Mouse (Mus musculus) c-Kit-positive CD71-negative TER-119-negative erythroid progenitor cells, embryonic 14.5 days (primary cell): ENCODE results near the gene Plcg2.
A peak's percentile ranks its signal among the peaks of the same experiment; 100 is the strongest.

Source experiments
- DNase-seq: peaks from one replicate; pipeline ENCODE4 v3.0.0-alpha.2; 2013; ENCODE audit warnings: low read depth

Plcg2 gene

DNA sequence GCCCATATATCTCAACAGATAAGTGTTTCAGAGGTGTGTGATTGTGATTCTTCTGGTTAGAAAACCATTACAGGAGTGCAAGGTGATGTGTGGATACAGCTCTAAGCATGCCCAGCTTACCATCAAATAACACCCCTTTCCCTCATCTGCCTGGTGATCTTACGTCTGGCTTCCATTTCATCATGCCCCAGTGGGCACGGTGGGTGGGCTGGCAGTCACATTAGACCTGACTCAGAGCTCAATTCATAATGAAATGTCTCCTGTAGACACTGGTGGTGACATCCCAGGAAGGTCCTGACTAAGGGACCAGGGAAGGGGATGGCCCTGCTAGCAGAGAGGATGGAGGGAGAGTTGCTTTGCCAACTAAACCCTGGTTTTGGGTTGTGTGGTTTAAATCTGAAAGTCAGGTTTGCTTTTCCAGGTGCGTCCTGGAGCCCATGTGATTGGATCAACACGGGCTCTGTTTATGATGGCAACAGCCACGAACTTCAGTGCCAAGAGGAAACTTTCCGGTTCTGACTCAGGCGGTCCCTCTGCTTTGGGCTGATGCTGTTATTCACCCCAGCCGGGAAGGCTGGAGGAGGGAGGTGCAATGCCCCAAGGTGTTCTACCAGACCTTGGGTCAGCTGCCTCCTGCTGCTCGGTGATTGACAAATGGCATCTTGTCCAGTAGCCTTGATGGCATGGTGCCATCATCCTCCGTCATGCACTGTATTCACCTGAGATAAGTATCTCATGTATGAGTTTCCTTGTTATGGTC lies 9.7 kb upstream of the Plcg2 start:
- DNase-seq, result no peak

DNA sequence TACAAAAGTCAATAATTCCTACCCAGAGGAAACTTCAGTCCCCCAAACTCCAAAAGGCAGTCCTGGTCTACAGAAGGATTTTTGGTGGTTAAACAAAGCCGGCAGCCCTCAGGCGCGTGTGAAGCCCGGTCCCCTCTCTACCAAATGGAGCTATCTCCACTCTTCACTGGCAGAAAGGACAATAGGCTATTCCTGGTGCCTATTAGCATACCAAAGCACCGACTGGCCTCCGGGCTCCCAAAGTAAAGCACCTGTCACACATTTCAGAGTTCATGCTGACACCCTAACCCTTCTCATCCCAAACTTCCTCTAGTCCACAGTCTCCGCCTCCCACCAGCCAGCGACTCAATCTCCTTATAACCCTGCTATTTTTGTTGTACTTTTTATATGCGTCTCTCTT lies 4.5 kb upstream of the Plcg2 start:
- DNase-seq, result no peak

DNA sequence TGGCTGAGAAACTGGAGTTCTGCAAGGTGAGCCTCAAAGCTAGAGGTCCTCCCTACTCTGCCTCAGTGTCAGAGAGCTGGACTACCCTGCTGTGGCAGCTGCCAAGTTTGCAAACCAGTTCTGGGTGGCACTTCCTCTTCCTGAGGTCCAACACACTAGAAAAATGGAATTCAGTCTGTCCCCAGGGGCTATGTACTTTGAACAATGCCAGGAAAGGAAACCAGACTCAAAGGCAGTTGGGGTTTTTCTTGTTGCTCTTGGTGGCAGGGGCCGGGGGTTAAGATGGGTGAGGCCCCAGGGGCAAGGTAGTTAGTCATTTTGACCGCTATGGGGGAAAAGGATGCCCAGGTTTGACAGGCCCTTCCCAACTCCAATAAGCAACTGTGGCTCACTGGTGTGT lies 3.2 kb upstream of the Plcg2 start:
- DNase-seq, result no peak

DNA sequence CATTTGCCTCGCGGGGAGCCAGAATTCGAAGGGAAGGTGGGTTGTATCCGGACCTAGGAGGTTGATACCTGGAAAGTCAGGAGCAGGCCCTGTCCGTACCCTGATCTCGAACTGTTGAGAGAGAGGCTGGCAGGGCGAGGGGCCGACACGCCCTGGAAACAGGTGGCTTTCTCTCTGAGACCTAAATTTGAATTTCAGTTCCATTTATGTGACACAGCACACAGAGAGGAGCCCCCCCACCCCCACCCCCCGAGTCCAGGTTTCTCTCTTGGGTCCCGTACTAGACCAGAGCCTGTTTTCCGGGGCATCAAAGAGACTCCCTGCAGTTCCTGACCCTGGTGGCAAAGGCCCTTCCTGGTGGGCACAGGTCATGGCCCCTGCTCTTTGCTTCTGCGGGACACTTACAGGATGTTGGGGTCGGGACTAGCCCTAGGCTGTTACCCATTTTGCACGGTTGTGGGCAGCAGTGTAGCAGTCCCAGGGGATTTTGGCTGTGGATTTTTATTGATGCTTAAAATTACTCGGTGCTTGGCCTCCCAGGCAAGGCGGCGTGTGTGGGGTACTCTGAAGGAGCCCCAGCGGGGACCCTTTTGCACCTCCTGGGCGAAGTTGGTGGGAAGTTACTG lies 937 bp downstream of the Plcg2 start:
- no peak for DNase-seq

DNA sequence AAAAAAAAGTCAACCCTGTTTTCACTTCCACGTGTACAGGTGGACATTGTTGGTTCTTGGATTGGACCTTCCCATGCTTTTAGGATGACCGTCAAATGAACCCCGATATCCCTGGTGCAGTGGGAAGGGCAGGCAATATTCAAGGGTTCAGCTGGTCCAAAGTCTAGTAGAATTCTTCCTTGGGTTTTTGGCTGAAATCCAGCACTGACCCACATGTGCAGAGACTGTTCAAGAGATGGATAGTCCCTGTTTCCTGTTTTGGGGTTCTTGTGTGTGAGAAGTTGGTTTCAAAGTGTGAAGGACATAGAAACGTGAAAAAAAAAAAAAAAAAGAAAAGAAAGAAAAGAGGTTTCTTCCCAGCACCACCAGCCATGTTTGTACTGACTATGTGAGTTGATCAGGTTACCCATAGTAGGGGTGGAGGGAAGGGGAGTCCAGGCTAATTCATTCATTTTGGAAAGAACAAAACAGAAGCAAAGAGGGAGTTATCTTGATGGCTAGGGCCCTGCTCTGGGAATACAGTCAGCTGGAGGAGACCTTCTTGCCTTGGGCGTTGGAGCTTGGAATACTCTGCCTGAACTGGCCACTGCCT lies 2.2 kb downstream of the Plcg2 start:
- DNase-seq, result no peak

DNA sequence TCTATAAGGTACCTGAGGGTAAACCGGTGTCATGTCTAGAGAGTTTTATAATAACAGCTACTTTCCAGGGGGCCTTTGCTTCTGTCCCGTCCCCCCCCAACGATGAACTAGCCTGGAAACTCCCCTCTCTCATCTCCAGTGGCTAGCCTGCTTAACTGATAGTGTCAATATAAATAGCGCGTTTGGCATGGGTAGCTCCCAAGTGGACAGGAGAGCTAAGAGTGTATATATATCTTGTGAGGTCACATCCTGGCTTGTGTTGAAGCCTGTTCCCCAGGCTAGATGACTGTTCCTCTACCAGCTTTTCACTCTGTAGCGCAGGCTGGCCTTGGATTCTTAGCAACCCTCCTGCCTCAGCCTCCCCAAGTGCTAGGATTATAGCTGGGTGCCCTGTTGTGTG lies 3.2 kb downstream of the Plcg2 start:
- no peak for DNase-seq

DNA sequence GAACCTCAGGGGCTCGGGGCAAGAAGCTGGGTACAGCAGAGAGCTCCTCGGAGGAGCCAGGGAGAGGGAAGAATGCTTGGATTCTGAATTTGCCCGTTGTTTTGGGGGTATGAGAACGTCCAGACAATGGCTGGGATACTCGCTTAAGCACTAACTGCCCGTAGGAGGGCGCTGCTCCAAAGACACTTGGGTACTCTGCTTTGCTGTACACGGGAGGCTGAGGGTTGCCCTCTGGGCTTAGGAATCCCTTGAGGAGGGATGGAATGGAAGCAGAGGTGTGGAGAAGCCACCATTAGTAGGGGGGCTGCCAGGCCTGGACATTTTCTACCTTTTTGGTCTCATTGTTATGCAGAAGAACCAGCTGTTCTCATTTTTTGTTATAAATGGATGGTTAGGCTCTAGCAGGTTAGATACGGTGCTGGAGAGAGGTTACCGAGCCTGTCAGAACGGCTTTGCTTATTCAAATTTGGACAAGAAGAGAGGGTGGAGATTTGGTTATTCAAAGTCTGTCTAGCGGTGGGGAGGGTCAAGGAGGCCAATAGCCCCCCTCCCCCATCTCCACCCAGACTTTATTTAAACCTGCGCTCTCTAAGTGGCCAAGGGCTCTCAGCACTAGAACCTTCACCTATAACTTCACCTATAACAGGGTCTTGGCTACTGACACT lies 5.4 kb downstream of the Plcg2 start:
- no peak for DNase-seq

DNA sequence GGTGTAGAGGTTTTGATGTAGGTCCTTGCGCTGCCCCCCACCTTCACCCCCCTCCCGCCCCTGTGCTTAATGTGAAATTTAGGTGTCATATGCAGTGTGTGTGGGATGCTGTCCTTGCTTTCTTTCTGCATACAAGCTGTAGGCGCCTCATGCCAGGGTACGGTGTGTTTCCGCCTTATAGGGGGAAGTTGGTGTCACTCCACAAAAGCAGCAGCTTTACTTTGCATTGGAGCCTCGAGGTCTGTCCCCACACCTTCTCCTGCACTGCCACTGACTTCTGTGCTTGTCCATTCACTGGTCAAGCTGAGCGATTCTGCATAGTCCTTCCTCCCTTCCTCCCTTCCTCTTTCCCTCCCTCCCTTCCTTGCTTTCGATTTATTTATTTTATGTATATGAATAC lies 9.6 kb downstream of the Plcg2 start:
- DNase-seq, result no peak

DNA sequence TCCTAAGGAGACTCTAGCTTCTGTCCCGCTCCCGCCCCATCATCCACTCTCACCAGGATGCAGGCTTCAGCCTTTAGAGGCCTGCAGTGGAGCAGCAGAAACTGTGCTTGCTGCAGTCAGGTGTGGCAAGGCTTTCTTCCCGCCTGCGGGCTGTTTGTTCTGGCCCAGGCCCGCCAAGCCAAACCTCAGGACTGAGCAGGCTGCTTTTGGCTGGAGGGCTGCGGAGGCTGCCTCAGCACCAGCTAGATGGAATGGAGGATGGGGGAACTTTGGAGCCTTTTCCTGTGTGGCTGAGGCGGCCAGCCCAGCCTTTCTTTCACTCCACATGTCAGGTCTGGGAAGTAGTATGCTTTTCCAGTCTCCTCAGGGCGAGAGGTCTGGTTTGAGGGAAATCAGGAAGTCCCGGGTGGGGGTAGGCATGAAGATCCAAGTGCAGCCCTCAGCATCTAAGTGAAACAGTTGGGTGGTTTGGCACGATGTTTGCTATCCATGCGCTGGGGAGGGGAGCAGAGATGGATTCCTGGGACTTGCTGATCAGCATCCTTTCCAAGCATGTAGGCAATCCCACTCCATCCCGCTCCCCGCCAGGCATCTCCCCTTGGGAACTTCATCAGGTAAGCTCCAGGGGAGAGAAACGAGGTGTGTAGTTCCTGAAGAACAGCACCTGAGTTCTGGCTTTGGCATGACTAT lies 18.9 kb downstream of the Plcg2 start:
- no peak for DNase-seq

DNA sequence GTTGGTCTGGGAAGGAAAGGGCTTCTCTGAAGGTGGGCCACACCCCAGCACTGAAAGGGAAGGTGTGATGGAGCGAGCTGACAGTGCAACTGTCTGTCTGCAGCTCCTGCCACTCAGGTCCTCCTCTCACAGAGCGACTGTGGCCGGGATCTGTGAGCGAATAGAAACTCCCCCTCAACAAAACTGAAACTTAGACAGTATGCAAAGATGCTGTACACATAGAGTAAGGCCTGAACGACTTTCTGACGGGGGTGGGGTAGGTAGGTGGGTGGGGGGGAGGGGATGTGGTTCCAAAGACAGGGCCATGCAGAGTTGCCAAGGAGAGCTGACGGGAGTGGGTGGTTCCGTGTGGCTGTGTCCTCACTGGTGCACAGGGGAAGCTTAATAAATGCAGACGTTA lies 19.8 kb downstream of the Plcg2 start:
- DNase-seq, result no peak

DNA sequence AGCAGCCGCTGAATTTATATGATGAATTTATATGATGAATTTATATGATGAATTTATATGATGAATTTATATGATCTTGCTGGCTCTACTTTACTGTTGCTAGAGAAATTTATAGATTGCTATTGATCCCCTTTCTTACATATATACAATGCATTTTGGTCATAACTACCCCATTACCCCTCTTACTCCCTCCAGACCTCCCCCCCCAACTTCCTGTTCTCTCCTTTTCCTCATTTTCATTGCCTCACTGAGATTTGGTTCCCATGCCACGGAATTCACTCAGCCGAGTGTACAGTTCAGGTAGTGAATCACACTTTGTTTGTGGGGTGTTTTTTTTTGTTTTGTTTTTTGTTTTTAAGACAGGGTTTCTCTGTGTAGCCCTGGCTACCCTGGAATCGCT lies 20.8 kb downstream of the Plcg2 start:
- DNase-seq, result no peak

DNA sequence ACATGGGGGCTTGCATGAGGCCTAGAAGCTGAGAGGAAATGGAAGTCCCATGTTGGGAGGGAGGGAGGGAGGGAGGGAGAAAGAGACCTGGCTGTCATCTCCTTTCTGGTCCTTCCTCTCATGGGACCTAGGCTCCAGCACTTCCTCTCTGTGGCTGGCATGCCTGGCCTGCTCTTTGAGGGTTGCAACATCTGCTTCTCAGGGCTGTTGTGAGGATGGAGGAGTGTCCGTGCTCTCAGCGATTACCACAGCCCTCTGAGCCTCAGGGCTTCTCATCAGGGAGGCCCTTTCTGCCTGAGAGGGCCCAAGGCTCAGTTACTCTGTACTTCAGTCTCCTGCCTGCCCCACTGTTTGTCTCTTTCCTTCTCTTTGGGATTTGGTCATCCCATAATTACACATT lies 28.1 kb downstream of the Plcg2 start:
- DNase-seq, result no peak

DNA sequence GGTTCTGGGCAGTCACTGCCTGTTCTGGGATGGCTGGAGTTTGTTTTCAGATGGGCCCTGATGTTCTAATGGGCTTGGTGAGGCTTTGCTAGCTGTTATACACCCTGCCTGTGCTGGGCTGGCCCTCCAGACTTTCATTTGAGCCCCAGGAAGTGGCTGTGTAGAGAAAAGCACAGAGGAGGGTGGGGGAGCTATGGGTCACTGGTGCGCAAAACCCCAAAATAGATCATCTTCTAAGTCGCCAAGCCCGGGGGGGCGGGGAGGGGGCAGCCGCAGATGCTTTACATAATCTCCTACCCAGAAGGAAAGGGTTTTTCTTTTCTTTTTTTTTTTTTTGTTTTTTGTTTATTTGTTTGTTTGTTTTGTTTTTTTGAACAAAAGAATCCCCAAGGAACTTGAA lies 29.9 kb downstream of the Plcg2 start:
- no peak for DNase-seq

DNA sequence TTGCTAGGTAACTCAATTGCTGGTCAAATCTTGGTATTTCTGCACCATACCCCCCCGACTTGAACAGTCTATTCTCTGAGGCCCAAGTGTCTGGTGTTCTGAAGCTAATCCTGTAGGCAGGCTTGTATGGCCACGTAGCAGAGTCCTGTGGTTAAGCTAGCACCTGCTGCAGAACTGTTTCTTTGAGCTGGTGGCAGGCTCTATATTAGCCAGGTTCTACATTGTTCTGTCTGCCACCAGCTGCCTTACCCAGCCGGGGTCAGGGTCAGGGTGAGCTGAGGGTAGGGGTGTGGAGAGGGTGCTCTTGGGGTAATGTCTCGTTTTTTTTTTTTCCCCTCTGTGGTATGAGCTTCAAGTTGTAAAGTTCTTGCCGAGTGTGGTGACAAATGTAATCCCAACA lies 31.1 kb downstream of the Plcg2 start:
- DNase-seq, result no peak

DNA sequence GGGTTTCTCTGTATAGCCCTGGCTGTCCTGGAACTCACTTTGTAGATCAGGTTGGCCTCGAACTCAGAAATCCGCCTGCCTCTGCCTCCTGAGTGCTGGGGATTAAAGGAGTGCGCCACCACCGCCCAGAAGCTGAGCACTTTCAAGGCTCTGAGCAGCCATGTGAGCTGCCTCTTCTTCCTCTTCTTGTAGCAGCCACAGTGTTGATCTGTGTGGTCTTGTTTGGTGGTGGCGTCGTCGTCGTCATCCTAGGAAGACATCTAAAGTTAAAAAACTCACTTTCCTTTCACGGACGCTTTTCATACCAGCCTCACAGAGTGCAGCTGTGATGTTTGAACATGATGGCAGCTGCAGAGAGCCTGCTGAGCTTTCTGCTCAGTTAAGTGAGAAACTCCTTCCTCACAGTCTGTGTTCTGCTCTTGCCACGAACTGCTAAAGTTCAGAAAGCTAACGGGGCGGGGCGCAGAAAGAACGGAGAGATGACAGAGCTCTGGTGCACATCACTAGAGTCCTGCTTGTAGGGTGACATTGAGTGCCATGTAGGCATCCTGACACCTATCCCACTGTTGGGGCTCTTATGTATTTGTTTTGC lies 34.4 kb downstream of the Plcg2 start:
- no peak for DNase-seq

DNA sequence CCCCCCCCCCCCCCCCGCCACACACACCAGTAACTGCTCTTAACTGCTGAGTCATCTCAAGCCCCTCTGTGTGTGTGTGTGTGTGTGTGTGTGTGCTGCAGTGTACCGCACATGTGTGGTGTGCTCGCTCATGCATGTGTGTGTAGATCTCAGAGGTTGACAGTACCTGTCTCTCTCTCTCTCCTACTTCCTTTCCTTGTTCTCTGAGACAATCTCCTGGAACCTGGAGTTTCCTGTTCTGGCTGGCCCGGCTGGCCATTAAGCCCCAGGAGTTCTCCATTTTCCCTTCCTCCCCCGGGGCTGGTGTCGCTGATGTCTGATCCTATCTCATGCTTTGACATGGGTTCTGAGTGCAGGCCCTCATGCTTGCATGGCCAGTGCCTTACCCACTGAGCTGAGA lies 38.8 kb downstream of the Plcg2 start:
- DNase-seq, result no peak

DNA sequence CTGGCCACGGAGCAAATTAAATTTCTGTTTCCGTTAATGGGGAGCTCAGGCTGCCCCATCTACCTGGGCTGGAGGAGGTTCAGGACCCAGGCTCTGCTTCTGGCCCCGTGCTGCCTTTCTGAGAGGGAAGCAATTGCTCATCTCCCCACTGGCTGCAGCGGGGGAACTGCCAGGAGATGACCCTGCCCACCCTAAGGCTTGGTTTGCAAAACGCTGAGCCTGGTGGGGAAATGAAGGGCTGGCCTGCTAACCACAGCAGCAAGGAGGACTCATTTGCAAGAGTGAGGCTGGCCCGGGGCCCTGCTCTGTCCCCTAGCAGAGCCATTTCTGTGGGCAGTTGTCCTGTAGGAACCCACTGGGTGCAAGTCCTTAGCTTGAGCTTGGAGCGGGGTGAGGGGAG lies 39.7 kb downstream of the Plcg2 start:
- no peak for DNase-seq

DNA sequence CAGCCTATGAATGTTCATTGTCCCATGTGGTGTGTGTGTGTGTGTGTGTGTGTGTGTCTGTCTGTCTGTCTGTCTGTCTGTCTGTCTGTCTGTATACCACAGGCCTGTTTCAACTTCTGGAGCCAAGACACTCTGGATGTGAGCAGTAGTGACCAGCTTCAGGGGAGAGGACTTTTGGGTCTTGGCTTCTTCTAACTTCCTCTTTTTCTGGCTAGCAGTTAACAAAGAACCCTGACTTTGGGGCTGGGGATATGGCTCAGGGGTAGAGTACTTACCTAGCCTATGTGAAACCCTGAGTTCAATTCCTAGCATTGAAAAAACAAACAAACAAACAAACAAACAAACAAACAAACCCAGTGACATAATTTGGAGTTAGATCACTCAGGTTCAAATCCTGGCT lies 44.9 kb downstream of the Plcg2 start:
- no peak for DNase-seq

DNA sequence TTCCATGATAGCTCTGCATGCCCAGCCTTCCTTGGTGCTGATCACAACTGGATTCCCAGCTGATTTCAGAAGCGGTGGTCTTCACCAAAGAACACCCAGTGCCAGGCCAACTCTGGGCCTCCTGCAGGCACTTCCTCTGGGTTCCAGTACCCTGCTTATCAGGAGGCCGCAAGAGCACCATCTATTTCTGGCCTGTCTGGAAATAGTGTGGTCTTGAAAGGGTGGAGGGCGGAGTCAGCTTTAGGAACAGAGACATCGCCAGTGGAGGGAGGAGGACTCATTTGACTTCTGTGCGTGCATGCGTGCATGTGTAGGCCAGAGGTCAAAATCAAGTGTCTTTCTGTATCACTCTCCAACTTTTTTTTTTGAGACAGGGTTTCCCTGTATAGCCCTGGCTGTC lies 45.7 kb downstream of the Plcg2 start:
- DNase-seq, result peak; percentile 71

DNA sequence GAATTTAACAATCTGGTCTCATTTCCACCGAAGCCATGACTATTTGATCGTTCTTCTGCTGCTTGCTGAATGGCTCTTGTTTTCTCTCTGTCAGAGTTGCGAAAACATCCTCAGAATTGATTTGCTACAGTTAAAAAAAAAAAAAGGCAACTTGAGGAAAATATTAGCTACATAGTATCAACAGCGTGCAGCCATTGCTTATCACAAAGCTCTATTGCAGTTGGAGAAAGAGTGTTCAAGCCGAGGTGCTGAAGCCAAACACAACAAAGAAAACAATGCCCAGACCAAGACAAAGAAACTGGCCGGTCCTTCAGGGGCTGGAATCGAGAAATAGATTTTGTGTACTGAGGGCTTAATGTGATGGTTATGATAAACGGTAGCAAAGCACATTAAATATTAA lies 47.0 kb downstream of the Plcg2 start:
- DNase-seq, result no peak

DNA sequence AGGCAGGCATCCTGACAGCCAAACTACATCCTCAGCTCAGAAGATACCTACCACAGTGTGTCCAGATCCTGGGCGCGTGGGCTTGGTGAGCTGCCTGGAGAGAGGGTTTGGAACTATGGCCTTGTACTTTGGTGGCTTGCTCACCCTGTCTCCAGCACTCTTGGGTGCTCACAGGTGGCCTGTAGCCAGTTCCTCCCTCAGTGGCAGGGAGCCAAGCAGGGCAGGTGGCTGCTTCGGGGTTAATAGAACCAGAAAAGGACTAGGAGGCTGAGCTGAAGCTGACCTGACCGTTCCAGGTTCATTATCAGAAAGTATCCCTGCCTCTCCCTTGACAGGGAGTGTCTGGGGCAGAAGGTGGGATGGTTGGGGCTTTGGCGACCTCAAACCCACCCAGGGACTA lies 48.3 kb downstream of the Plcg2 start:
- DNase-seq, result no peak

DNA sequence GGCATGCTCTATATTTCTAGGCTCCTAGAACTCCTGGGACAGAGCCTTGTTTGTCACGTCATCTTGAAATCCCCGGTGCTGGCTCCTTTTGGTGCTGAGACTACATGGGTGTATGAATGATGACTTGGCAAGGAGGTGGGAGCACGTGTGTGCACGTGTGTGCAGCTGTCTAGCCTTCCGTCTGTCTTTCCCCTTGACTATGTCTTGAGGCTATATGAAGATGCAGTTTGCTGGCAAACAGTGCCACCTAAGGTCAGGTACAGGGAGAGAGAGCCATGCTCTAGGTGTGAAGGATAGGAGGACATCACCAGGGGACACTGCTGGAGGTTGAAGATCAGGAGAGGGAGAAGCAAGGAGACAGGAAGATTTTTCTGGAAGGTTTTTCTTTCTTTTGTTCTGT lies 49.9 kb downstream of the Plcg2 start:
- no peak for DNase-seq
